Mouse (Mus musculus) left cerebral cortex, postnatal 10 days (tissue): ENCODE measurements around the gene Dek. TPM values are rescaled to one million over a fixed set of nuclear protein-coding genes. Genes with fewer than 3 reads are reported as not detected.

Experiments used
- total RNA-seq, 2 experiments: library from RNA; stranded (reverse); gene quantifications; 2 replicates each; pipeline ENCODE4 v1.2.3; 2021

Dek gene
- total RNA-seq, 2 experiments from 2014 or later: 56.2 to 56.8 TPM

Other genes with a start within 250 kb of the Dek start
- 10 to 100 TPM; 29.3 to 33.4 TPM for gene Kif13a, start 176.3 kb downstream of the Dek start, total RNA-seq
- gene Nhlrc1, start 91.4 kb downstream of the Dek start, total RNA-seq: 10 to 100 TPM; 14.7 to 15.4 TPM
- gene Kdm1b, start 62.7 kb downstream of the Dek start, total RNA-seq: 10 to 100 TPM; 13.2 to 16.4 TPM
- gene Tpmt, start 61.5 kb downstream of the Dek start, total RNA-seq: 10 to 100 TPM in 1 of 2 experiments, 1 to 10 TPM in 1; 8.7 to 12.6 TPM
- 10 to 100 TPM; 15.0 to 16.1 TPM for gene Rnf144b, start 16.5 kb upstream of the Dek start, total RNA-seq